Mouse (Mus musculus): ENCODE data around the gene Flvcr1.

DNA sequence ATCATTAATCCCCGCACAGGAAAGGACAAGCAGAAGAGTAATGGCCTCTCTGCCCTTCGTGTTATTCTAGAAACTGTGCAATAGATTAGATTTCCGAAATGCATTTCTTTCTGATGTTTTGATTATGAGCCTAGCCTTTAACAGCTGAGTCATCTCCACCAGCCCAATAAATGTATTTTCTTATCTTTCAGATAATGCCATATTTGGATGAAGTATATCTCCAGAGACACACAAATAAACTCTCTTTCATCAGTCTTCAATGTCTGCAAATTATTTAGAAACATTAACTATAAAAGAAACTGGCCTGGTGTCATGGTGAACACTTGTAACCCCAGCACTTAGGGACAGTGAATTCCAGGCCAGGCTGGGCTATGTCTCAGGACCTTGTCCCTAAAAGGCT, 16.7 kb upstream of the Flvcr1 start:
- TF ChIP-seq GATA1 (IDR thresholded peaks at IDR 0.05; ENCODE audit: borderline replicate concordance, low read length) (no peak), FLI1 (IDR thresholded peaks at IDR 0.05; ENCODE audit: low read length) (no peak)
